Mouse (Mus musculus) G1E (cell line): ENCODE data around the gene Wipi1. TPM values are rescaled to one million over a fixed set of nuclear protein-coding genes. Genes with fewer than 3 reads are reported as not detected.

Source experiments
- ATAC-seq: 2 replicates; pipeline ENCODE4 v1.8.0; 2016; ENCODE audit warnings: mild to moderate bottlenecking; ENCODE audit not compliant: insufficient number of reproducible peaks, poor library complexity, low FRiP score, severe bottlenecking; ENCODE audit errors: extremely low read depth
- DNase-seq: peaks from one replicate; pipeline ENCODE4 v3.0.0; 2012; ENCODE audit warnings: low spot score
- H3K27me3 ChIP-seq: 2 replicates; pipeline ENCODE4 v1.6.1; 2012; ENCODE audit warnings: mild to moderate bottlenecking, low read length, inconsistent platforms; ENCODE audit not compliant: insufficient read depth
- H3K36me3 ChIP-seq: replicated peaks from 2 replicates; pipeline ENCODE3; 2012; ENCODE audit warnings: mild to moderate bottlenecking, inconsistent platforms
- H3K4me1 ChIP-seq: 2 replicates; pipeline ENCODE4 v1.6.1; 2012; ENCODE audit warnings: low read depth, low read length, inconsistent platforms, mixed read lengths; ENCODE audit not compliant: insufficient read depth
- H3K4me3 ChIP-seq: 2 replicates; pipeline ENCODE4 v1.5.1; 2012; ENCODE audit warnings: low read depth, mild to moderate bottlenecking, inconsistent platforms, low read length, moderate library complexity, mixed read lengths
- H3K9me3 ChIP-seq: replicated peaks from 2 replicates; pipeline ENCODE4 v1.6.1; 2012; ENCODE audit warnings: inconsistent platforms
- CTCF ChIP-seq: IDR thresholded peaks from 2 replicates; pipeline ENCODE4 v1.5.1; 2012; ENCODE audit warnings: low read depth, low read length, inconsistent platforms, mixed read lengths
- GATA1 ChIP-seq: IDR thresholded peaks from 2 replicates; pipeline ENCODE4 v1.6.1; 2012; ENCODE audit warnings: borderline replicate concordance, low read length, inconsistent platforms, mixed read lengths
- GATA2 ChIP-seq: IDR thresholded peaks from 2 replicates; pipeline ENCODE4 v1.6.1; 2012; ENCODE audit warnings: low read depth, low read length, inconsistent platforms, borderline replicate concordance
- POLR2AphosphoS5 ChIP-seq: IDR thresholded peaks from 2 replicates; pipeline ENCODE4 v1.6.1; 2012; ENCODE audit warnings: low read depth, low read length, inconsistent platforms; ENCODE audit not compliant: insufficient replicate concordance
- TAL1 ChIP-seq: conservative IDR thresholded peaks from 2 replicates; pipeline ENCODE4 v1.6.1; 2012; ENCODE audit warnings: low read depth, low read length, inconsistent platforms, mixed read lengths
- polyA plus RNA-seq: library from polyadenylated mRNA; stranded (reverse); fragments of >175 nt; gene quantifications from 2 replicates; pipeline ENCODE4 v1.2.3, GENCODE M21; 2012
- total RNA-seq, 2 experiments: library from RNA; stranded (forward) in 1 of 2; stranded (reverse) in 1 of 2; fragments of 200-1000 nt in 1 of 2; fragments of >200 nt in 1 of 2; fragmentation: Nextera tagmentation in 1 of 2; gene quantifications; 2 replicates each; pipeline ENCODE4 v1.2.3; 2014 to 2017

Gene Wipi1
- total and polyA plus RNA-seq, 3 experiments, result 5.0 to 15.0 (median 12.6) TPM

- peaks cover 42% of the 10 kb centered on the region for H3K36me3 ChIP-seq
- H3K4me3 ChIP-seq, result no peak overlapping the region
- no peaks in the 10 kb centered on the region for H3K9me3 ChIP-seq
- no peaks in the 10 kb centered on the region for H3K27me3 ChIP-seq
- no peak for DNase-seq
- H3K4me1 ChIP-seq, result peaks cover 65% of the 10 kb centered on the region
- TF ChIP-seq GATA1 (no peak), CTCF (no peak), POLR2AphosphoS5 (no peak), TAL1 (no peak), GATA2 (no peak)
- no peak for ATAC-seq
These were observed 37.2 kb downstream of the Wipi1 start for GRCm38 (mm10) chr11:109574604-109575003.

GRCm38 (mm10) chr11:109572051-109572450 is 39.7 kb downstream of the Wipi1 start:
- peaks cover 64% of the 10 kb centered on the region for H3K4me1 ChIP-seq
- DNase-seq (no peak), ATAC-seq (no peak)
- H3K9me3 ChIP-seq, result no peaks in the 10 kb centered on the region
- H3K27me3 ChIP-seq, result no peaks in the 10 kb centered on the region
- peaks cover 21% of the 10 kb centered on the region for H3K36me3 ChIP-seq
- H3K4me3 ChIP-seq, result no peak overlapping the region
- TF ChIP-seq CTCF (no peak), TAL1 (no peak), POLR2AphosphoS5 (no peak), GATA2 (no peak), GATA1 (no peak)

DNA sequence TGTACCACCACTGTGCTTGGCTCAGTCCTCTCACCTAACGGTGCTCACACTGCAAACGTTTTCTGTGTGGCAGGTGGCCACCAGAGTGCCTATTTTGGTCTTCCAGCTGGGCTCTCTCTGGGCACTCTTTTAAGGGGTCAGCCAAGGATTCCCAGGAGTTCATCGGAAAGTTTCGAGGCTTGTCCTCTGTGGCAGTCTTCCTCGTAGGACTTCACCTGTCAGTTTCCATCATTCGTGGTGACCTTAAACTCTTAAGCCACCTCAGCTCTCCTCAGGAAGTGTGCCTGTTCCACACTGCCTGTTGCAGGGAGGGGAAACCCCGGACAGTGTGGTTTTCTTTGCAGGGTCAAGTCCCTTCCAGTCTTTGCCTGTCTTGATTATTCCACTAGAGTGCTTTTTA is 42.0 kb downstream of the Wipi1 start:
- TF ChIP-seq POLR2AphosphoS5 (no peak), GATA1 (no peak), GATA2 (no peak), TAL1 (no peak), CTCF (no peak)
- peak; percentile 70 for ATAC-seq
- H3K36me3 ChIP-seq, result peaks cover 18% of the 10 kb centered on the region

GRCm38 (mm10) chr11:109569007-109569618 is 42.7 kb downstream of the Wipi1 start:
- no peaks in the 10 kb centered on the region for H3K27me3 ChIP-seq
- DNase-seq, result no peak
- peaks cover 63% of the 10 kb centered on the region for H3K4me1 ChIP-seq
- no peaks in the 10 kb centered on the region for H3K9me3 ChIP-seq
- H3K4me3 ChIP-seq, result no peak overlapping the region
- peaks cover 16% of the 10 kb centered on the region for H3K36me3 ChIP-seq
- TF ChIP-seq CTCF, result no peak
- ATAC-seq, result no peak

More for the DNA sequence above, 42.0 kb downstream of the Wipi1 start:
- no peak for DNase-seq
- Histone ChIP-seq H3K4me3 (no peak overlapping the region; the same call in 1 of the 2 replicates), H3K27me3 (no peaks in the 10 kb centered on the region), H3K9me3 (no peaks in the 10 kb centered on the region), H3K4me1 (peaks cover 65% of the 10 kb centered on the region)

- no peak for ATAC-seq
- peaks cover 4% of the 10 kb centered on the region for H3K36me3 ChIP-seq
- TF ChIP-seq GATA2, result no peak
- no peak for TF ChIP-seq POLR2AphosphoS5
- H3K9me3 ChIP-seq, result no peaks in the 10 kb centered on the region
- no peak for DNase-seq
- peaks cover 62% of the 10 kb centered on the region for H3K4me1 ChIP-seq
- no peak overlapping the region for H3K4me3 ChIP-seq
- no peaks in the 10 kb centered on the region for H3K27me3 ChIP-seq
These were observed 47.1 kb downstream of the Wipi1 start for GRCm38 (mm10) chr11:109564466-109565214.

GRCm38 (mm10) chr11:109563708-109564107 is 48.1 kb downstream of the Wipi1 start:
- no peaks in the 10 kb centered on the region for H3K9me3 ChIP-seq
- TF ChIP-seq POLR2AphosphoS5 (no peak), GATA2 (no peak), GATA1 (no peak), TAL1 (no peak), CTCF (no peak)
- DNase-seq, result no peak
- no peaks in the 10 kb centered on the region for H3K27me3 ChIP-seq
- peaks cover 4% of the 10 kb centered on the region for H3K36me3 ChIP-seq
- H3K4me3 ChIP-seq, result no peak overlapping the region
- ATAC-seq, result no peak
- H3K4me1 ChIP-seq, result peaks cover 61% of the 10 kb centered on the region
